Mouse (Mus musculus) left cerebral cortex, postnatal 36 days (tissue): ENCODE results near the gene Aqp9. TPM values are rescaled to one million over a fixed set of nuclear protein-coding genes. Genes with fewer than 3 reads are reported as not detected.

Experiments used
- DNase-seq, 2 experiments: peaks; one replicate each; pipeline ENCODE4 v3.0.0; 2021 to 2022; ENCODE audit warnings: low spot score in 2 of 2, mixed read lengths in 1 of 2
- intact Hi-C: fragments of 180-260 bp; cut with DNase I; formaldehyde crosslinking; loops from one replicate; pipeline ENCODE4 v1.15.1; 2025
- total RNA-seq, 2 experiments: library from RNA; stranded (reverse); gene quantifications; 2 replicates each; pipeline ENCODE4 v1.2.3; 2021

The Aqp9 gene
- total RNA-seq, 2 experiments from 2014 or later = 1.8 to 2.0 TPM

DNA sequence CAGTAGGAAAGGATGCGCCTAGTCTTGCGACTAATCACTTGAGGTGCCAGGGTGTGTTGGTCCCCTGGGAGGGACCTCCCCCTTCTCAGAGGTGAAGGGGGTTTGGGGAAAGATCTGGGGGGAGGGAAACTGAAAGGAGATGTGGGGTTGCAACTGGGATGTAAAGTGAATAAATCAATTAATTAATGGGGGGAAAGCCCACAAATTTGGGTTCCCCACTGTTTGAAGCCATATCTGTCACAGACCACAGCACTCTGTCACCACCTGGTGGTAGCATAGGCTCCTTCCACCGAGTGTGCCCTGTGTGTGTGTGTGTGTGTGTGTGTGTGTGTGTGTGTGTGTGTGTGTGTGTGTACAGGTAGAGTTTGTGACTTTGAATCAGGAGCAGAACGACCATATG lies 94.7 kb downstream of the Aqp9 start:
- intact Hi-C loops = loop anchor here (10.0 kb wide), 2 partner anchors 229 to 669 kb away; no protein-coding TSS in a partner anchor
- no peak for DNase-seq

DNA sequence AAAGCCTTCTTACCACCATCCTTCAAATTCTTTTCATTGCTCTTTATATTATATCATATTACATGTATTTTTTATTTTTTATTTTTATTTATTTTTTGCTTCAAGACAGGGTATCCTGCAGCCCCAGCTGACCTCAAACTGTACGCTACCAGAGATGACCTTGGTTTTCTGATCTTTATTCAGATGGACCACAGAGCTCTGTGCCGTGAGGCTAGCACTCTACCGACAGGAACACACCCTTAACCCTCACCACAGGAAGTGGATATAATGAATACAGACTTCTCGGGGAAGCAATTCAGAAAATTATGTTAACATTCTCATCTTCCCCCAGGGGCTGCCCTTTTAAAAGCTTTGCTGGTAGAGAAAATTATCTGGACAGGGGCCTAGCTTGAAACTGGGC lies 95.4 kb downstream of the Aqp9 start:
- intact Hi-C loops = loop anchor here (10.0 kb wide), 2 partner anchors 228 to 668 kb away; no protein-coding TSS in a partner anchor
- DNase-seq = no peak

DNA sequence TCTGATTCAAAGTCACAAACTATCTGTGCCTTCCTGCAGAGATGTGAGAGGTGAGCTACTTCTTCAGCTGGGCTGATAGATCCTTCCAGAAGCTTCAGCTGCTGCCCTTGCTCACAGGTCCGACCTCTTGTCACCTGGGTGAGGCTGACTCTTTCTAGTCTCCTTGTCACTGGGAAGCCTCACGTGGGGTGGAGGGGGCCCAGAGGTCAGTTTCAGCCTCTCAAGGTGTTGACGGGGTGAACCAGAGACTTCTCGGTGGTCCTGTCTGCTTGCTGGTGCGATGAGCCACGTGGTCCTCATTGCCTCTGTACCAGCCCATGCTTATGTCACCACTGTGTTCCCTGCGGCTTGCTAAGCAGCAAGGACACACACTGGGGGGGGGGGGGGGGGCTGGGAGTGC lies 96.0 kb downstream of the Aqp9 start:
- no peak for DNase-seq
- intact Hi-C loops = loop anchor here (10.0 kb wide), 2 partner anchors 228 to 668 kb away; no protein-coding TSS in a partner anchor

DNA sequence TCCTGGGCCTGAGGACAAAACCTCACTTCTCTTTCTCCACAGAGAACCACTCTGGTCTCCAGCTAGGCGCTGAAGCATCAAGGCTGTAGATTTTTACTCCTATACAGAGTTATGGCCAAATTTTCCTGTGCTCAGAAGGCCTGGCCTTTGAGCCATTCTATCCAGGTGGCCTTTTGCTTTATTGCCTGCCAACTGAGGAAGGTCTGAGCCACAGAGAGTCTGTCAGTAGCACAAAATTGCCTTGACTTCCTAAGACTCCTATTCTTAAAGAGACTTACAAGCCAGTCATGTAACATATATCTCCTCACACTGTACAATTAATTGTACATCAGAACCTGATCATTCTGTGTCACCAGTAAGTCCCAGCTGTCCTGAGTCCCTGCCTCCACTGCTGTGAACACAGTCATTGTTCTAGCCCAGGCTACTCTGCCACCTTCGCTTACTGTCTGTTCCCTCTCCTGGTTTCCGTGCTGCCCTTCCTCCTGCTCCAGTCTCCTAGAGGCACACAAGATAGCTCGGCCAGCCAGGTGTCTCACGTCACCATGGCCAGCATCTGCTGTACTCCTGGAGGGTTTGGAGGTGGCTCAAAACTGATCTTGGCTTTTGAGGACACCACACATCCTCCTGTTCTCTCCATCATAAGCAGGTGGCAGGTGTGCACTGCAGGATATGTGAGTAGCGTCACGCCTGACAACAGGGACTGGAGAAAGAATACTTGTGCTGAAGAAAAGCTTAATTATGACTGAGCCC lies 96.7 kb downstream of the Aqp9 start:
- no peak for DNase-seq
- intact Hi-C loops = loop anchor here (10.0 kb wide), 2 partner anchors 227 to 667 kb away; no protein-coding TSS in a partner anchor

DNA sequence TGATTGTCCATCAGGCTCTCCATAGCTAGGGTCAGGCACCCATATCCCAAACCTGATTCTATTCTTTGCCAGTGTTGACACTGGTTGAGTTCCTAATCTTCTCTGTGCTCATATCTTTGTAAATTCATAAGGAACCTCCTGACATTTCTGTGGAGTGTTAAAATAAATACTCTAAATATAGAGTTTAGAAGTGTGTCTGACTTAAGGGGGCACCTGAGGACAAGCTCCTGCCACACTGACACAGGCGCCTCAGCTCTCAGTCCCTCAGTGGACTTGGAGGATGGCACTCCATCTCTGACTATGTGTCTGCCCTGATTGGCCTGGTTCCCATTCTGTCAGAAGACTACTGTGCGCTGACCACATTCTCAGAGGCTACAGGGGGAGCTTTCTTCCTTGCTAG lies 97.9 kb downstream of the Aqp9 start:
- no peak for DNase-seq
- intact Hi-C loops = loop anchor here (10.0 kb wide), 2 partner anchors 226 to 666 kb away; no protein-coding TSS in a partner anchor

DNA sequence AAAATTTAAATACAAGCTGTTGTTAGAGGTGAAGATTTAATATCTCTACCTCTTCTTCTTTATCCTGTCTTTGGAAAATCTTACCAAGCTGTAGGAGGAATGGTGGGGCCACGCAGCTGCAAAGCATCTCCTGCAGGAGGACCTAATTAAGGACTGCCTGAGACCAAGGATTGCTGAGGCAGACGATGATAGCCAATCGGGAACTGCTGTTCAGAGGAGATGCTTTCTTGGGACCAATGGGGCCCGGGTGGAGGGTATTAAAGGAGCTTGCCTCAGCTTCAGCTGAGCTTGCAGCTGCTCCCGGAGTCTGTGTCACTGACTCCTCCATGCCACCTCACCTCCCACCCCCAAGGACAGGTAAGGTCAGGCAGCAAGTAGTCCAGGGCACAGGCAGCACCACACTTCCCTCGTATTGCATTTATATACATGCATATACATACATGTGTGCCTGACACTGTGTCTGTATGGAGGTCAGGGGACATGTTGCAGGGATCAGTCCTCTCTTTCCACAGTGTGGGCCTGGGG lies 99.6 kb downstream of the Aqp9 start:
- intact Hi-C loops = loop anchor here (10.0 kb wide), 1 partner anchor 54 kb away; no protein-coding TSS in a partner anchor
- DNase-seq = no peak

DNA sequence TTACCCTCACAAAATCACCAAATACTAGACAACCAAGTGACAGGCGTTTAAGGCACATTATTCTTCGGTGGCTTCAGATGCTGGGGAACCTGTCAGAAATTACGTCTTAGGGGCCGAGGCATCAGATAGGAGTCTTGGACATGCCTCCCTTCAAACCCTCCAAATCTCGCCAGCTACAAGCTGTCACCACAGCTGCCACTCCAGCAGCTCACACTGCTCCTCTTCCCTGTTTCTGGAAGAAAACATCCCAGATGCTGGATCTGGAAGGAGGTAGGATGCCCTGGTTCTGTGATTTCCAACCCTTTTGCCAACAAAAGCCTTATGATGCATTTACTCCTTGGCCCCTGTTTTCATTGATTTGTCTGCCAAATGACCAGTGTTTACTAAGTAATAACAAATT lies 101.3 kb downstream of the Aqp9 start:
- intact Hi-C loops = loop anchor here (10.0 kb wide), 1 partner anchor 52 kb away; no protein-coding TSS in a partner anchor
- DNase-seq = no peak

DNA sequence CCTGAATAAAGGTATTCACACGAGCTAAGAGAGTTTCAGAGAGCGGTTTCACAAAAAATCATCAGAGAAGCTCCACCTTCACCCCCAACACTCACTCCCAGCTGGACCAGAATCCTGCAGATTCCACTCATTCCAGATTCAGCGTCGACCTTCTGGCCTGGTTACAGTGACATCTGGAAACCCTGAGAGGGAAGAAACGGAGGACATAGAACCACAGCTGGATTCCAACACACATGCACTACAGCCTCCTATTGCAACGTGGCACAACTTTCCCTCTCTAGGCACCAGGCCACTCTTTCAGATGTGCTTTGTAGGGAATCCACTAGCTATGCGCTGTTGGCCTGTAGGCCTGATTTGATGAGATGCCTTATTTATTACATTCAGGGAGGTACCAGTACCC lies 102.0 kb downstream of the Aqp9 start:
- intact Hi-C loops = loop anchor here (10.0 kb wide), 1 partner anchor 52 kb away; no protein-coding TSS in a partner anchor
- DNase-seq = no peak

DNA sequence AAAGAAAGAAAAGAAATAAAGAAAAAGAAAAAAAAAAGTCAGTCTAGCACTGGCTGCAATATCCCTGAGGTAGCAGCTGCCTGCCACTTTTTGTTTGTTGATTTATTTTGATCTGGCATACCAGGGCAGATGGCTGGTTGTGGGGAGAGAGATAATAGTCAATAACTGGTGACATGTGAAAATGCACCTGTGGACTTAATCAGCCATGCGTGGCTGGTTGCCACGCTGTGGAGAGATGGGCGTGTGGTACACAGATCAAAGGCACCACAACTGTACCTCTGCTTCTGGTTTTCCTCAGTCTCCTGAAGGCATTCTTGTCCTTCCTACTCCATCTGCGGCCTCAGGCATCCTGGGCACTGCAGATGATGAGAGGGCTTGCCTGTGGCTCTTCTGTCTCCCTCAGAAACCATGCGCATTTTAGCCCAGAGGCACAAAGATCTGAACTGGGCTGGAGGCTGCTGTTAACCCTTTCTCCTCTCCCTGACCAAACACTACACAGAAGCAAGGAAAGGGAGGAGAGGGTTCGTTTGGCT lies 103.1 kb downstream of the Aqp9 start:
- intact Hi-C loops = loop anchor here (10.0 kb wide), 1 partner anchor 51 kb away; no protein-coding TSS in a partner anchor
- no peak for DNase-seq

DNA sequence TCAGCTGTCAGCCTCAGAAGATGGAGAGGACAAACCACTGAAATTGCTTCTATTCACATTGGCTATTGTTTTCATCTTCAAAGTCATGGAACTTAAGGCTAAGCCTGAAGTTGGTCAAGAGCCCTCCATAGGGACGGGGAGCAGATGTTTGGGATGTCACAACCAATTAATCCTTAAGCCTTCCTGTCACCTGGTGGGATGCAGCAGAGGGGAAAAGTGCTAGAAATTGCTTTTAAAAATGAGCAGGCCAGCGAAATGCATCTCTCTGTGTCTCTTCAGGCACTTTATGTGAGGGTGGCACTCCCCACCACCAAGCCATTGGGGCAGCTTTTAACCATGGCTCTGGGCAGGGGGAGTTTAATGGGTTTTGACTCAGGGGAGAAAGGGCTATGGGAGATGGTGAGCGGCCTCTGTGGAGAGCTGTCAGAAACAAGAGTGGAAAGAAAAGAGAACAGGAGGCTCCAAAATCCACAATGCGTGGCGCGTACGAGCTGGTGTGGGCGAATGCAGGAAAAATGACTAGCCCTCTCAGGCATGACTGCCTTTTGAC lies 104.1 kb downstream of the Aqp9 start:
- DNase-seq = no peak
- intact Hi-C loops = loop anchor here (10.0 kb wide), 1 partner anchor 50 kb away; no protein-coding TSS in a partner anchor

DNA sequence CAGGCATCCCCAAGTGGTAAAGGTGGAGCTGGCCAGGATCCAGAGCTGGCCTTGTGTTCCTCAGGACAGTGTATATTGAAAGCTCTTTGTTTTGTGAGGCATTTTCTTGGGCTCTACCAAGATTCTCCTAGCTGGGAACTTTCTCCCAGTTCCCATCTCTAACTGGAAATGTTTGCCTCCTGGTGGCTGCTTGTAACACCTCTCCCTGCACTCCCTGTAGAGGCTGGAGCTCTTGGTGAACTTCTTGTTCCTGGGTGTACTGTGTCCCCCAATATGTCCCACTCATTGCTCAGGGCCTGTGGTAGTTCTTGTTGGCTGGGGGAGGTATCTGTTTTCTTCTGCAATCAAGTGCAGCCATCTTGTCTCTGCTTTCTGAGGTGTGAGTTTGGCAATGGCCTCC lies 104.9 kb downstream of the Aqp9 start:
- DNase-seq = no peak

DNA sequence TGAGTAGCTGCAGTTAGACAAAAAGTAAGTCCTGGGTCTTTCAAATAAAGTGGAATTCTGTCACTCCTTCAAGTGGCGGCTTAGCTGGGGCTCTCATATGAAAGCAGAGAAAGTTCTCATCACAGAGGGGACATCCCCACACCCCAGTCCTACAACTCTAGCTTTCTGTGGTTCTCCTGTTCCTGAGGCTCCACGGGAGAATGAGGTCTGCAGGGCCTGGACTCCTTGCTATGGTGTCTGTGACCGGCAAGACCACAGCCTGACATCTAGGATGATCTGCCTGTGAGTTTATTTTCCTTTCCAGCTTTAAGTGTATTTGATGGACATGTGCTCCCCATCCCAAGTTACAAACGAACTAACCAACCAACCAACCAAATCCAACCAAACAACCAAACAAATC lies 105.5 kb downstream of the Aqp9 start:
- intact Hi-C loops = loop anchor here (10.0 kb wide), 1 partner anchor 48 kb away; no protein-coding TSS in a partner anchor

More for the DNA sequence above, 104.9 kb downstream of the Aqp9 start:
- intact Hi-C loops = loop anchor here (10.0 kb wide), 1 partner anchor 49 kb away; no protein-coding TSS in a partner anchor

DNA sequence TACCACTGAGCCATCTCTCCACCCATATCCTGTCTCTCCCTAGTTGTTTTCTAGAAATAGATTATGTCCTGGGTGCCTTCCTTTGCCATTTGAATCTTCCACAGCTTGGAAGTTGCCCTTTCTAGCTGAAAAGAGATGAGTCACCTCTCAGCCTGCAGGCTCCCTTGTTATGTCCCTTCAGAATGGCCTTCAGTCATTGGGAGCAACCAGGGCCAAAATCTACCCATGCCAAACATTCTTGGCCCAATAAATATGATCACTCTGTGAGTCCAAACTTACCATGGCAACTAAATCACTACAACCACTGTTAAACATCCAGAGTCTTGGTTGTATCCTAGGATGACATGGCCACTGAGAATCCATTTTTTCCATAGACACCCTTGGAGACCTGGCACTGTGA lies 106.2 kb downstream of the Aqp9 start:
- DNase-seq = no peak
- intact Hi-C loops = loop anchor here (10.0 kb wide), 1 partner anchor 48 kb away; no protein-coding TSS in a partner anchor

More for the DNA sequence above, 105.5 kb downstream of the Aqp9 start:
- DNase-seq = no peak

Other genes with a start within 250 kb of the Aqp9 start
- gene Lipc, start 216.5 kb downstream of the Aqp9 start, total RNA-seq = under 1 TPM; 0.25 to 0.29 TPM
- gene Aldh1a2, start 47.1 kb upstream of the Aqp9 start, total RNA-seq = 1 to 10 TPM; 5.6 to 7.9 TPM